Mouse (Mus musculus): ENCODE measurements around the gene Rela. TPM values are rescaled to one million over a fixed set of nuclear protein-coding genes. Genes with fewer than 3 reads are reported as not detected.
"Not testable (repeated sequence)": the region's sequence is repeated elsewhere in the genome, so short reads cannot be mapped to it uniquely, and the experiment has no call there.

Rela gene
- polyA plus RNA-seq, 1 experiment = 59.9 TPM

GRCm38 (mm10) chr19:5685861-5686260, 48.6 kb downstream of the Rela start:
- TF ChIP-seq POLR2A (IDR thresholded peaks at IDR 0.05; ENCODE audit: low read depth, low read length) (no peak), CTCF (conservative IDR thresholded peaks at IDR 0.05; ENCODE audit: insufficient read depth, insufficient read length, low read depth, low read length) (no peak)
- no peak overlapping the region for H3K4me3 ChIP-seq (ENCODE audit: insufficient read depth, low read depth, low read length)
- no peak overlapping the region for H3K27ac ChIP-seq (ENCODE audit: insufficient read depth, low read depth, low read length)
- DNase-seq = no peak
- H3K4me1 ChIP-seq (ENCODE audit: control insufficient read depth, insufficient read depth, low read length) = peaks cover 5% of the 10 kb centered on the region
- 93% methylated on average over 11 of the region's 11 CpGs for WGBS
- peaks cover 2% of the 10 kb centered on the region; the same call in 1 of the 2 replicates for H3K36me3 ChIP-seq (ENCODE audit: control insufficient read depth, insufficient read depth, low read length)
- no peaks in the 10 kb centered on the region for H3K27me3 ChIP-seq (replicated peaks; ENCODE audit: control insufficient read depth, insufficient read depth, low read length)

- Histone ChIP-seq H3K4me3 (ENCODE audit: insufficient read depth, low read depth, low read length) (no peak overlapping the region), H3K27ac (ENCODE audit: insufficient read depth, low read depth, low read length) (no peak overlapping the region), H3K36me3 (ENCODE audit: control insufficient read depth, insufficient read depth, low read length) (peaks cover 2% of the 10 kb centered on the region; the same call in 1 of the 2 replicates), H3K4me1 (ENCODE audit: control insufficient read depth, insufficient read depth, low read length) (peaks cover 10% of the 10 kb centered on the region), H3K27me3 (replicated peaks; ENCODE audit: control insufficient read depth, insufficient read depth, low read length) (no peaks in the 10 kb centered on the region)
- TF ChIP-seq POLR2A (IDR thresholded peaks at IDR 0.05; ENCODE audit: low read depth, low read length) (no peak), CTCF (conservative IDR thresholded peaks at IDR 0.05; ENCODE audit: insufficient read depth, insufficient read length, low read depth, low read length) (no peak)
- 91% methylated on average over 13 of the region's 13 CpGs for WGBS
- no peak for DNase-seq
Observed at GRCm38 (mm10) chr19:5686437-5686836, 49.2 kb downstream of the Rela start.

GRCm38 (mm10) chr19:5686954-5687353, 49.7 kb downstream of the Rela start:
- H3K4me1 ChIP-seq (ENCODE audit: control insufficient read depth, insufficient read depth, low read length); H3K27ac ChIP-seq (ENCODE audit: insufficient read depth, low read depth, low read length); H3K36me3 ChIP-seq (ENCODE audit: control insufficient read depth, insufficient read depth, low read length); DNase-seq; H3K4me3 ChIP-seq (ENCODE audit: insufficient read depth, low read depth, low read length); H3K27me3 ChIP-seq (replicated peaks; ENCODE audit: control insufficient read depth, insufficient read depth, low read length): not testable (repeated sequence)
- WGBS = 91% methylated on average over 12 of the region's 12 CpGs

GRCm38 (mm10) chr19:5687738-5688137, 50.5 kb downstream of the Rela start:
- peak overlapping the region; percentile 79 for H3K4me3 ChIP-seq (ENCODE audit: insufficient read depth, low read depth, low read length)
- WGBS = 13% methylated on average over 9 of the region's 9 CpGs
- TF ChIP-seq CTCF (conservative IDR thresholded peaks at IDR 0.05; ENCODE audit: insufficient read depth, insufficient read length, low read depth, low read length) = no peak
- no peak for TF ChIP-seq POLR2A (IDR thresholded peaks at IDR 0.05; ENCODE audit: low read depth, low read length)
- H3K27me3 ChIP-seq (replicated peaks; ENCODE audit: control insufficient read depth, insufficient read depth, low read length) = no peaks in the 10 kb centered on the region
- 0 out of 2 replicates have a peak, but pooled peaks cover 2% of the 10 kb centered on the region for H3K36me3 ChIP-seq (ENCODE audit: control insufficient read depth, insufficient read depth, low read length)
- H3K27ac ChIP-seq (ENCODE audit: insufficient read depth, low read depth, low read length) = no peak overlapping the region
- DNase-seq = no peak
- peaks cover 10% of the 10 kb centered on the region for H3K4me1 ChIP-seq (ENCODE audit: control insufficient read depth, insufficient read depth, low read length)

- H3K4me3 ChIP-seq (ENCODE audit: insufficient read depth, low read depth, low read length) = peak within 1 kb of the TSS; percentile 88
- under 1% methylated on average over 69 of the region's 69 CpGs for WGBS
- H3K4me1 ChIP-seq (ENCODE audit: control insufficient read depth, insufficient read depth, low read length) = peaks cover 14% of the 10 kb centered on the region
- TF ChIP-seq CTCF (conservative IDR thresholded peaks at IDR 0.05; ENCODE audit: insufficient read depth, insufficient read length, low read depth, low read length) (no peak), POLR2A (IDR thresholded peaks at IDR 0.05; ENCODE audit: low read depth, low read length) (no peak)
- peak; percentile 99 for DNase-seq
- no peaks in the 10 kb centered on the region for H3K27me3 ChIP-seq (replicated peaks; ENCODE audit: control insufficient read depth, insufficient read depth, low read length)
- peak within 1 kb of the TSS; percentile 92 for H3K27ac ChIP-seq (ENCODE audit: insufficient read depth, low read depth, low read length)
- H3K36me3 ChIP-seq (ENCODE audit: control insufficient read depth, insufficient read depth, low read length) = 0 out of 2 replicates have a peak, but pooled peaks cover 2% of the 10 kb centered on the region
Observed at GRCm38 (mm10) chr19:5688200-5689087, 51.2 kb downstream of the Rela start, which contains the start of the genes Map3k11 and Pcnx3. Gene Map3k11 (plus strand): TSS chr19:5688742. Gene Pcnx3 (minus strand): TSS chr19:5688908.

GRCm38 (mm10) chr19:5689088-5689428, 51.8 kb downstream of the Rela start:
- H3K36me3 ChIP-seq (ENCODE audit: control insufficient read depth, insufficient read depth, low read length) = 0 out of 2 replicates have a peak, but pooled peaks cover 2% of the 10 kb centered on the region
- WGBS = 1% methylated on average over 7 of the region's 7 CpGs
- peak overlapping the region; percentile 88 for H3K4me3 ChIP-seq (ENCODE audit: insufficient read depth, low read depth, low read length)
- H3K4me1 ChIP-seq (ENCODE audit: control insufficient read depth, insufficient read depth, low read length) = peaks cover 14% of the 10 kb centered on the region
- peak overlapping the region; percentile 92 for H3K27ac ChIP-seq (ENCODE audit: insufficient read depth, low read depth, low read length)
- H3K27me3 ChIP-seq (replicated peaks; ENCODE audit: control insufficient read depth, insufficient read depth, low read length) = no peaks in the 10 kb centered on the region
- no peak for DNase-seq
- no peak for TF ChIP-seq CTCF (conservative IDR thresholded peaks at IDR 0.05; ENCODE audit: insufficient read depth, insufficient read length, low read depth, low read length)
- TF ChIP-seq POLR2A (IDR thresholded peaks at IDR 0.05; ENCODE audit: low read depth, low read length) = no peak

GRCm38 (mm10) chr19:5689565-5690342, 52.5 kb downstream of the Rela start:
- DNase-seq = peak; percentile 97
- H3K4me1 ChIP-seq (ENCODE audit: control insufficient read depth, insufficient read depth, low read length) = peaks cover 14% of the 10 kb centered on the region
- WGBS = 1% methylated on average over 42 of the region's 42 CpGs
- H3K36me3 ChIP-seq (ENCODE audit: control insufficient read depth, insufficient read depth, low read length) = 0 out of 2 replicates have a peak, but pooled peaks cover 2% of the 10 kb centered on the region
- H3K4me3 ChIP-seq (ENCODE audit: insufficient read depth, low read depth, low read length) = peak overlapping the region; percentile 88
- no peaks in the 10 kb centered on the region for H3K27me3 ChIP-seq (replicated peaks; ENCODE audit: control insufficient read depth, insufficient read depth, low read length)
- TF ChIP-seq POLR2A (IDR thresholded peaks at IDR 0.05; ENCODE audit: low read depth, low read length) = peak; percentile 41
- no peak for TF ChIP-seq CTCF (conservative IDR thresholded peaks at IDR 0.05; ENCODE audit: insufficient read depth, insufficient read length, low read depth, low read length)
- peak overlapping the region; percentile 92 for H3K27ac ChIP-seq (ENCODE audit: insufficient read depth, low read depth, low read length)
